Mouse (Mus musculus) bone marrow, adult 2 months (tissue): ENCODE data around the gene Fbxo7.

Experiments
- CTCF ChIP-seq: fragments of 200-500 bp; IDR thresholded peaks from 2 replicates; pipeline ENCODE4 v1.5.1; 2011; ENCODE audit warnings: low read length, control low read depth; ENCODE audit not compliant: control insufficient read depth, insufficient read depth
- POLR2A ChIP-seq: fragments of 200-500 bp; IDR thresholded peaks from 2 replicates; pipeline ENCODE4 v1.6.1; 2011; ENCODE audit warnings: low read depth, mild to moderate bottlenecking, control low read depth, low read length, borderline replicate concordance; ENCODE audit not compliant: control insufficient read depth

GRCm38 (mm10) chr10:85989412-85990115 lies 32.2 kb upstream of the Fbxo7 start:
- TF ChIP-seq POLR2A, result no peak
- TF ChIP-seq CTCF, result no peak
